Mouse (Mus musculus): ENCODE measurements around the gene Gm13889. TPM values are rescaled to one million over a fixed set of nuclear protein-coding genes. Genes with fewer than 3 reads are reported as not detected.

Gm13889 gene
- polyA plus RNA-seq, 1 experiment from 2014 or later: 0.37 TPM

DNA sequence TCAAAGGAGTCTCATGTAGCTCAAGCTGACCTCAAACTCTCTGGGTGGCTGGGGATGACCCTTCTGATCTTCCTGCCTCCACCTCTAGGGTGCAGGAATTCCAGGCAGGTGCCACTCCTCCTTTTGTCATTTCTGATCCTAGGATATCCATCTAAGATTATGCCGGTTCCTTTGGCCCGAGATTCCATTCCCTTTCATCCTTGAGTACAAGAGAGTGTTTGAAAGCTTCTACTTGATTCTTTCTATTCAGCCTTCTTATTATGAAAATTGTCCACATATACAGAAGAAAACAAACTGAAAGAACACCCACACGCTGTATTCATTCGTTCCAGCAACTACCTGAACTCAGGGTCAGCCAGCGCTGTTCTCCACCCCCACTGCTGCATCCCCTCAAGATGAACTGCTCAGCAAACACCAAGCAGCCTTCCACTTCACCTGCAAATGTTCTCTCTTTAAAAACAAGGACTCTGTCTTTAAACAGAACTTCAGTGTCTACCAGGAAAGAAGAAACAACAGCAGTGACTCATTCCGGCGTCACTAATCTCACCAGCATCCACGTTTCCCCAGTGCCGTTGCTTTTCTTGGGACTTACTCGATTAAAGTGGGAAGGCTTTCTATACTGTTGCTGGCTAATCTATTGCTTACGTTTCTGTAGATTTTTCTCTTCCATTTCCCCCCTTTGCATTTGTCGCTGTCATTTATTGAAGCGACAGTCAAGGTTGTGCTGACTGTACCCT, 29.1 kb downstream of the Gm13889 start:
- ATAC-seq: no peak
- ChIA-PET POLR2A (interaction anchor here (0.8 kb wide), 1 partner anchor 15 kb away, joined by 5 read pairs; no protein-coding TSS in a partner anchor), CTCF (no interaction called here)
- no peaks in the 10 kb centered on the region for H3K27me3 ChIP-seq
- no peak for DNase-seq (ENCODE audit: low read depth, low spot score)
- in situ Hi-C loops (cut with MboI; ENCODE audit: low pct_unique_long_range_greater_than_20kb): no loop called here
- no peak for TF ChIP-seq CTCF (IDR thresholded peaks at IDR 0.05)

DNA sequence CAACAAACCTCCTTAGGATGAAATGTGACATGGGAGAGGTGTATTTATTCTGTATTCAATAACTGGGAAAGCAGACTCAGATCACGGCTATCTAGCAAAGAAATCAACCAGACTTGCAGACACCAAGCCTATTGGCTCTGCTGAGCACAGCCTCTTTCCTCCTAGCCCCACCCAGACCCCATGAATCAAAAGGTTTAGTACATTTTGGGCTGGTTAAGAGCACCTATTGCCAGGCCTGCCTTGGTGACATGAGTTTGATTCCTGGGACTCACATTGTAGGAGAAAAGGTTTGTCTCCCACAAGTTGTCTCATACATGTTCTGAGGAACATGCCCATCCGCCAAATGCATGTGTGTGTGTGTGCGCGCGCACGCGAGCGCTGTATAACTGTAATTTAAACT, 30.9 kb downstream of the Gm13889 start:
- ChIA-PET CTCF (no interaction called here), POLR2A (no interaction called here)
- in situ Hi-C loops (cut with MboI; ENCODE audit: low pct_unique_long_range_greater_than_20kb): no loop called here
- ATAC-seq (no peak), DNase-seq (ENCODE audit: low read depth, low spot score) (no peak)
- H3K27me3 ChIP-seq: no peaks in the 10 kb centered on the region
- no peak for TF ChIP-seq CTCF (IDR thresholded peaks at IDR 0.05)

- no peak for TF ChIP-seq CTCF (IDR thresholded peaks at IDR 0.05)
- ChIA-PET POLR2A (no interaction called here), CTCF (no interaction called here)
- H3K27me3 ChIP-seq: peaks cover 3% of the 10 kb centered on the region
- no peak for ATAC-seq
- no peak for DNase-seq (ENCODE audit: low read depth, low spot score)
- in situ Hi-C loops (cut with MboI; ENCODE audit: low pct_unique_long_range_greater_than_20kb): no loop called here
Measured at GRCm38 (mm10) chr2:93919093-93919492, 37.9 kb downstream of the Gm13889 start.

DNA sequence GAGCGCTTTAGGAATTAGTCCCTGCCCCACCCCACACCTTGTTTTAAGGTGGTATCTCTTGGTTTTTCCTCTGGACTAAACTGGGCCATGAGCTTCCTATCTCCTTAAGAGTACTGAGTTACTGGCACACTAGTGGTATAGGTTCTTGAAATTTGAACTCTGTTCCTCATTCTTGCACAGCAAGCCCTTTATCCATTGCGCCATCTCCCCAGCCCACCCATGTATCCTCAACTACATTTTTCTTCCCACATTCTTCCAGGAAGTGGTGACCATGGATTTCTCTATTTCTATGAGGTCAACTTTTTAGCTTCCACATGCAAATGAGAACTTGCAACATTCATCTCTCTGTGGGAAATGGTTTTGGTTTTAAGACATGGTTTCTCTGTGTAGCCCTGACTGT, 43.4 kb downstream of the Gm13889 start:
- in situ Hi-C loops (cut with MboI; ENCODE audit: low pct_unique_long_range_greater_than_20kb): no loop called here
- TF ChIP-seq CTCF (IDR thresholded peaks at IDR 0.05): no peak
- ATAC-seq: no peak
- ChIA-PET POLR2A (no interaction called here), CTCF (interaction anchor here (0.7 to 1.5 kb wide), 2 partner anchors 39 to 89 kb away, joined by 3 read pairs; no protein-coding TSS in a partner anchor)
- H3K27me3 ChIP-seq: peaks cover 3% of the 10 kb centered on the region
- DNase-seq (ENCODE audit: low read depth, low spot score): no peak

GRCm38 (mm10) chr2:93911942-93912341, 45.1 kb downstream of the Gm13889 start:
- DNase-seq (ENCODE audit: low read depth, low spot score): no peak
- ChIA-PET CTCF (interaction anchor here (1.5 kb wide), 1 partner anchor 41 kb away, joined by 3 read pairs; no protein-coding TSS in a partner anchor), POLR2A (no interaction called here)
- no peak for TF ChIP-seq CTCF (IDR thresholded peaks at IDR 0.05)
- H3K27me3 ChIP-seq: peaks cover 3% of the 10 kb centered on the region
- no peak for ATAC-seq
- in situ Hi-C loops (cut with MboI; ENCODE audit: low pct_unique_long_range_greater_than_20kb): no loop called here

DNA sequence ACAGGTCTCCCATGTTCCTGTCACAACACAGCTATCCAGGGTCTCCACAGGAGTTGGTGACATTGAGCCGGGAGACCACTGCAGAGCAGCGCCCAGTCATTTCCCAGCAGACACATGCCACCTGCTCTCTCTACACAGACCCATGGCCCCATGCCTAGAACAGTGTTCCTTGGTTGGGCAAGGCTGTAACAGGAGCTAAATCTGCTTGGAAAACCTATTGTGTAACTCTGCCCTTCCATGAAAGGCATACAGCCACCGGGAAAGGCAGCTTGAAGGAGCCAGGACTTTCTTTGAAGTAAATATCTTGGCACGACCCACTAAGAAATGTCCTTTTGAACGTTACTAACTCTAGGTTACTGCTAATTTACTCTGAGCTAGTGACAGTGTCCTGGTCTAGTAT, 47.3 kb downstream of the Gm13889 start:
- ChIA-PET CTCF (interaction anchor here (1.1 to 1.3 kb wide), 3 partner anchors 12 to 72 kb away, joined by 3 to 4 read pairs (median 3); no protein-coding TSS in a partner anchor), POLR2A (interaction anchor here (1.5 kb wide), 1 partner anchor 36 kb away, joined by 4 read pairs; no protein-coding TSS in a partner anchor)
- H3K27me3 ChIP-seq: no peaks in the 10 kb centered on the region
- no peak for TF ChIP-seq CTCF (IDR thresholded peaks at IDR 0.05)
- DNase-seq (ENCODE audit: low read depth, low spot score): no peak
- in situ Hi-C loops (cut with MboI; ENCODE audit: low pct_unique_long_range_greater_than_20kb): no loop called here
- no peak for ATAC-seq

DNA sequence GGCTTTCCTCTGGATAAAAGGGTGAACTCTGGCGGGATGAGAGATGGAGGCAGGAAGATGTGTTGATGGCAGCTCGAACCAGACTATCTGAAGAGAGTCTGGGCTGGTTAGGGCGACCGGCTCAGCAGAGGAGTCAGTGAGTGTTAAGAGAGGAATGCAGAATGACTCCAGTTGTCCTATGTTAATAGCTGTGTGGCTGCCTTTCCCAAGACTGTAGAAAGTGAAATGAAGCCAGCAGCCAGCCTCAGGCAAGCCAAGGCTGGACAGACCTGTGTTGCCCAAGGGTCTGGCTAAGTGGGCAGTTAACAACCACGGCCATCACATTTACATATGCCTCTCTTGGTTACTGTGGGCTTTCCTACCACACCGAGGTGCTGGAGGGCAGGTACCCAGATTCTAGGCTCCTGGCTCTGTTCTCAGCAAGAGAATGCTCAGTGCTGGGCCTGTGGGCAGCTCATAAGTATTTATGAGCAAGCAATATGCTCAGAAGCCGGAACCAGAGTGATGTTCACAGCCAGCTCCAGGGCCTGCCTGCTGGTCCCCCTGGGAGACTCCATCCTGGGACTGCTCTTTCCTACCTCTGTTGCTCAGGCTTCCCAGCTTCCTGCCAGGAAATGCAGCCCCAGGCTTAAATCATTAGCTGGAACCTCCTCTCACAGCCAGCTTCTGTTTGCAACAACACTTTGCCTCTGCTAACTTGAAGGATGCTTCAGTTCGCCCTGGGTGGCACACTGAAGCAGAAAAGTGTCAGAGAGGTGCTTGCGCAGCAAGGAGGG, 49.3 kb downstream of the Gm13889 start:
- in situ Hi-C loops (cut with MboI; ENCODE audit: low pct_unique_long_range_greater_than_20kb): no loop called here
- no peaks in the 10 kb centered on the region for H3K27me3 ChIP-seq
- CTCF ChIA-PET: interaction anchor here (0.9 kb wide), 1 partner anchor 10 kb away, joined by 3 read pairs; no protein-coding TSS in a partner anchor
- POLR2A ChIA-PET: no interaction called here
- TF ChIP-seq CTCF (IDR thresholded peaks at IDR 0.05): no peak
- ATAC-seq: peak; percentile 77
- peak; percentile 47 for DNase-seq (ENCODE audit: low read depth, low spot score)

GRCm38 (mm10) chr2:93906316-93906715, 50.7 kb downstream of the Gm13889 start:
- no peak for TF ChIP-seq CTCF (IDR thresholded peaks at IDR 0.05)
- ChIA-PET CTCF (interaction anchor here (1.4 kb wide), 1 partner anchor 14 kb away, joined by 3 read pairs; no protein-coding TSS in a partner anchor), POLR2A (no interaction called here)
- H3K27me3 ChIP-seq: no peaks in the 10 kb centered on the region
- in situ Hi-C loops (cut with MboI; ENCODE audit: low pct_unique_long_range_greater_than_20kb): no loop called here
- DNase-seq (ENCODE audit: low read depth, low spot score) (no peak), ATAC-seq (no peak)

Other genes starting within 250 kb of the Gm13889 start
- 196 TPM for gene Ext2, start 134.6 kb downstream of the Gm13889 start, polyA plus RNA-seq (2021)
- gene Accs, start 107.3 kb downstream of the Gm13889 start, polyA plus RNA-seq (2021): 13.6 TPM
- not detected for gene Accsl, start 88.0 kb downstream of the Gm13889 start, polyA plus RNA-seq (2021)
- not detected for gene Gm27027, start 39.2 kb upstream of the Gm13889 start, polyA plus RNA-seq (2021)
- gene Alkbh3, start 53.6 kb upstream of the Gm13889 start, polyA plus RNA-seq (2021): 35.1 TPM
- gene Hsd17b12, start 200.8 kb upstream of the Gm13889 start, polyA plus RNA-seq (2021): 95.1 TPM

Measured in Patski (cell line).